Mouse (Mus musculus): ENCODE measurements around the gene Zbtb22.

The Zbtb22 gene

GRCm38 (mm10) chr17:33924577-33925283 lies 9.0 kb downstream of the Zbtb22 start:
- DNase-seq (ENCODE audit: low spot score): no peak

GRCm38 (mm10) chr17:33925406-33926116 lies 9.9 kb downstream of the Zbtb22 start:
- DNase-seq (ENCODE audit: low spot score): no peak

- no peak for DNase-seq (ENCODE audit: low spot score)
These were observed 10.7 kb downstream of the Zbtb22 start for GRCm38 (mm10) chr17:33926207-33926932.

- no peak for DNase-seq (ENCODE audit: low spot score)
These were observed 12.7 kb downstream of the Zbtb22 start for GRCm38 (mm10) chr17:33928251-33928947.

- DNase-seq (ENCODE audit: low spot score): peak; percentile 89
These were observed 13.9 kb downstream of the Zbtb22 start, which contains the start of gene Rgl2 for GRCm38 (mm10) chr17:33929371-33930279. TSS of gene Rgl2 (plus strand) at chr17:33929543.

- peak; percentile 76 for DNase-seq (ENCODE audit: low spot score)
These were observed 14.8 kb downstream of the Zbtb22 start for GRCm38 (mm10) chr17:33930280-33931158.

GRCm38 (mm10) chr17:33931159-33931866 lies 15.6 kb downstream of the Zbtb22 start:
- DNase-seq (ENCODE audit: low spot score): no peak

- no peak for DNase-seq (ENCODE audit: low spot score)
These were observed 16.2 kb downstream of the Zbtb22 start for GRCm38 (mm10) chr17:33931947-33932346.

- DNase-seq (ENCODE audit: low spot score): no peak
These were observed 16.7 kb downstream of the Zbtb22 start for GRCm38 (mm10) chr17:33932448-33932847.

- no peak for DNase-seq (ENCODE audit: low spot score)
These were observed 17.3 kb downstream of the Zbtb22 start for GRCm38 (mm10) chr17:33932970-33933369.

- DNase-seq (ENCODE audit: low spot score): no peak
These were observed 19.8 kb downstream of the Zbtb22 start for GRCm38 (mm10) chr17:33935422-33936055.

- no peak for DNase-seq (ENCODE audit: low spot score)
These were observed 21.3 kb downstream of the Zbtb22 start for GRCm38 (mm10) chr17:33936993-33937392.

GRCm38 (mm10) chr17:33938783-33939182 lies 23.1 kb downstream of the Zbtb22 start:
- DNase-seq (ENCODE audit: low spot score): no peak

- peak; percentile 89 for DNase-seq (ENCODE audit: low spot score)
These were observed 24.6 kb downstream of the Zbtb22 start, which contains the start of the genes Pfdn6 and Wdr46 for GRCm38 (mm10) chr17:33940206-33940805. TSS of gene Pfdn6 (minus strand) at chr17:33940343. TSS of gene Wdr46 (plus strand) at chr17:33940660.

GRCm38 (mm10) chr17:33940981-33941380 lies 25.3 kb downstream of the Zbtb22 start:
- no peak for DNase-seq (ENCODE audit: low spot score)

- no peak for DNase-seq (ENCODE audit: low spot score)
These were observed 25.7 kb downstream of the Zbtb22 start for GRCm38 (mm10) chr17:33941381-33941780.

GRCm38 (mm10) chr17:33943454-33943853 lies 27.8 kb downstream of the Zbtb22 start:
- no peak for DNase-seq (ENCODE audit: low spot score)

- DNase-seq (ENCODE audit: low spot score): no peak
These were observed 31.9 kb downstream of the Zbtb22 start for GRCm38 (mm10) chr17:33947430-33948089.
